Mouse (Mus musculus): ENCODE results near the gene Pdcd4. TPM values are rescaled to one million over a fixed set of nuclear protein-coding genes. Genes with fewer than 3 reads are reported as not detected.
A peak's percentile ranks its signal among the peaks of the same experiment; 100 is the strongest.

Gene Pdcd4
- total and polyA plus RNA-seq, 2 experiments from 2014 or later = 4.2 to 28.6 TPM

GRCm38 (mm10) chr19:53886576-53887370 is 5.3 kb upstream of the Pdcd4 start:
- Histone ChIP-seq H3K4me3 (ENCODE audit: low read depth, low read length) (no peak overlapping the region), H3K27me3 (ENCODE audit: control insufficient read depth, insufficient read depth, low read length) (no peaks in the 10 kb centered on the region), H3K9me3 (replicated peaks; ENCODE audit: control insufficient read depth, low read length) (no peaks in the 10 kb centered on the region), H3K4me2 (ENCODE audit: low read depth, low read length) (no peak overlapping the region), H3K36me3 (replicated peaks; ENCODE audit: control insufficient read depth, insufficient read depth, low read length) (no peaks in the 10 kb centered on the region), H3K27ac (ENCODE audit: low read depth) (no peak overlapping the region), H3K9ac (replicated peaks; ENCODE audit: low read depth, low read length) (no peak overlapping the region), H3K4me1 (ENCODE audit: control insufficient read depth, insufficient read depth) (peaks cover 13% of the 10 kb centered on the region)
- no peak for ATAC-seq (ENCODE audit: insufficient read depth, low read depth)
- no peak for DNase-seq (ENCODE audit: low spot score)
- TF ChIP-seq EP300 (IDR thresholded peaks at IDR 0.05; ENCODE audit: low read depth) (no peak), CTCF (IDR thresholded peaks at IDR 0.05; ENCODE audit: low read depth) (no peak)
- 75% methylated on average over 10 of the region's 10 CpGs for WGBS

- H3K4me2 ChIP-seq (ENCODE audit: low read depth, low read length) = no peak overlapping the region
- TF ChIP-seq EP300 (IDR thresholded peaks at IDR 0.05; ENCODE audit: low read depth) (no peak), CTCF (IDR thresholded peaks at IDR 0.05; ENCODE audit: low read depth) (no peak)
- no peaks in the 10 kb centered on the region for H3K36me3 ChIP-seq (replicated peaks; ENCODE audit: control insufficient read depth, insufficient read depth, low read length)
- no peak overlapping the region for H3K9ac ChIP-seq (replicated peaks; ENCODE audit: low read depth, low read length)
- H3K4me1 ChIP-seq (ENCODE audit: control insufficient read depth, insufficient read depth) = peaks cover 20% of the 10 kb centered on the region
- DNase-seq (ENCODE audit: low spot score) (no peak), ATAC-seq (ENCODE audit: insufficient read depth, low read depth) (no peak)
- H3K27me3 ChIP-seq (ENCODE audit: control insufficient read depth, insufficient read depth, low read length) = no peaks in the 10 kb centered on the region
- no peak overlapping the region for H3K4me3 ChIP-seq (ENCODE audit: low read depth, low read length)
- H3K27ac ChIP-seq (ENCODE audit: low read depth) = no peak overlapping the region
- WGBS = 78% methylated on average over 3 of the region's 3 CpGs
- no peaks in the 10 kb centered on the region for H3K9me3 ChIP-seq (replicated peaks; ENCODE audit: control insufficient read depth, low read length)
Observed at GRCm38 (mm10) chr19:53887822-53888221, 4.2 kb upstream of the Pdcd4 start.

GRCm38 (mm10) chr19:53888331-53888730 is 3.7 kb upstream of the Pdcd4 start:
- no peak overlapping the region for H3K4me2 ChIP-seq (ENCODE audit: low read depth, low read length)
- ATAC-seq (ENCODE audit: insufficient read depth, low read depth) = no peak

DNA sequence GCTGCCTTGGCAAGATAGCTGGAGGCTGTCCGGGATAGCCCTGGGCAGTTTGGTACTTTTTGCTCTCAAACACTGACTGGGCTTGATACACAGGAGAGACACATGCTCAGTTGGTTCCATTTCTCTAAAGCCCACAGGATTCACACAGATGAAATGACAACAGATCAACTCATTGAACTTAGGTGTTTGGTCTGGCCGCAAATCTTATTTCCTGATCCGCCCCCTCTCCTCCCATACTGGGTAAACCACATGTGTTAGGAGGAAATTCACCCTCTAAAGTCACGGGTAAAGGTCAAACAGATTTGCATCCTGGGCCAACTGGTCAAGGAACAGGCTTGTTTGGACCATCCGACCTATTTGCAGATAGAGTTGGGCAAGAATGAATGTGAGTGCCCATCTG is 2.5 kb upstream of the Pdcd4 start:
- no peak overlapping the region for H3K4me3 ChIP-seq (ENCODE audit: low read depth, low read length)
- H3K4me1 ChIP-seq (ENCODE audit: control insufficient read depth, insufficient read depth) = peaks cover 32% of the 10 kb centered on the region
- ATAC-seq (ENCODE audit: insufficient read depth, low read depth) (no peak), DNase-seq (ENCODE audit: low spot score) (no peak)
- no peak overlapping the region for H3K4me2 ChIP-seq (ENCODE audit: low read depth, low read length)
- no peak overlapping the region for H3K27ac ChIP-seq (ENCODE audit: low read depth)
- no peaks in the 10 kb centered on the region for H3K27me3 ChIP-seq (ENCODE audit: control insufficient read depth, insufficient read depth, low read length)
- H3K36me3 ChIP-seq (replicated peaks; ENCODE audit: control insufficient read depth, insufficient read depth, low read length) = no peaks in the 10 kb centered on the region
- 73% methylated on average over 5 of the region's 5 CpGs for WGBS
- no peaks in the 10 kb centered on the region for H3K9me3 ChIP-seq (replicated peaks; ENCODE audit: control insufficient read depth, low read length)
- H3K9ac ChIP-seq (replicated peaks; ENCODE audit: low read depth, low read length) = no peak overlapping the region
- no peak for TF ChIP-seq CTCF (IDR thresholded peaks at IDR 0.05; ENCODE audit: low read depth)
- no peak for TF ChIP-seq EP300 (IDR thresholded peaks at IDR 0.05; ENCODE audit: low read depth)

More at GRCm38 (mm10) chr19:53888331-53888730, 3.7 kb upstream of the Pdcd4 start:
- no peak overlapping the region for H3K4me3 ChIP-seq (ENCODE audit: low read depth, low read length)
- H3K27ac ChIP-seq (ENCODE audit: low read depth) = no peak overlapping the region
- 72% methylated on average over 9 of the region's 9 CpGs for WGBS
- H3K36me3 ChIP-seq (replicated peaks; ENCODE audit: control insufficient read depth, insufficient read depth, low read length) = no peaks in the 10 kb centered on the region
- TF ChIP-seq CTCF (IDR thresholded peaks at IDR 0.05; ENCODE audit: low read depth) (no peak), EP300 (IDR thresholded peaks at IDR 0.05; ENCODE audit: low read depth) (no peak)
- no peak for DNase-seq (ENCODE audit: low spot score)
- no peaks in the 10 kb centered on the region for H3K27me3 ChIP-seq (ENCODE audit: control insufficient read depth, insufficient read depth, low read length)
- no peaks in the 10 kb centered on the region for H3K9me3 ChIP-seq (replicated peaks; ENCODE audit: control insufficient read depth, low read length)
- H3K9ac ChIP-seq (replicated peaks; ENCODE audit: low read depth, low read length) = no peak overlapping the region
- H3K4me1 ChIP-seq (ENCODE audit: control insufficient read depth, insufficient read depth) = peaks cover 25% of the 10 kb centered on the region

GRCm38 (mm10) chr19:53890274-53890673 is 1.8 kb upstream of the Pdcd4 start:
- peaks cover 32% of the 10 kb centered on the region for H3K4me1 ChIP-seq (ENCODE audit: control insufficient read depth, insufficient read depth)
- no peak overlapping the region for H3K4me2 ChIP-seq (ENCODE audit: low read depth, low read length)
- H3K9ac ChIP-seq (replicated peaks; ENCODE audit: low read depth, low read length) = no peak overlapping the region
- DNase-seq (ENCODE audit: low spot score) (no peak), ATAC-seq (ENCODE audit: insufficient read depth, low read depth) (no peak)
- no peaks in the 10 kb centered on the region for H3K36me3 ChIP-seq (replicated peaks; ENCODE audit: control insufficient read depth, insufficient read depth, low read length)
- 49% methylated on average over 5 of the region's 5 CpGs for WGBS
- H3K9me3 ChIP-seq (replicated peaks; ENCODE audit: control insufficient read depth, low read length) = no peaks in the 10 kb centered on the region
- H3K27ac ChIP-seq (ENCODE audit: low read depth) = peak overlapping the region; percentile 68; the same call in 1 of the 2 replicates
- H3K4me3 ChIP-seq (ENCODE audit: low read depth, low read length) = no peak overlapping the region
- no peaks in the 10 kb centered on the region for H3K27me3 ChIP-seq (ENCODE audit: control insufficient read depth, insufficient read depth, low read length)
- TF ChIP-seq CTCF (IDR thresholded peaks at IDR 0.05; ENCODE audit: low read depth) = no peak
- no peak for TF ChIP-seq EP300 (IDR thresholded peaks at IDR 0.05; ENCODE audit: low read depth)
